Mouse (Mus musculus) liver, embryonic 14.5 days (tissue): ENCODE data around the gene Bcas3. TPM values are rescaled to one million over a fixed set of nuclear protein-coding genes. Genes with fewer than 3 reads are reported as not detected.

Experiments used
- ATAC-seq: fragments of 200-750 bp; cut with Nextera tagmentation; 2 replicates; pipeline ENCODE4 v1.8.0; 2017; ENCODE audit warnings: moderate number of reproducible peaks, mild to moderate bottlenecking, moderate library complexity; ENCODE audit not compliant: insufficient read depth
- DNase-seq, 3 experiments: peaks; one replicate each; pipeline ENCODE4 v3.0.0-alpha.2; 2012 to 2013; ENCODE audit warnings: low read depth in 3 of 3, low spot score in 3 of 3
- H3K27ac ChIP-seq: fragments of 300-500 bp; sonication (generic); 2 replicates; pipeline ENCODE4 v1.5.1; 2014; ENCODE audit warnings: moderate library complexity, mild to moderate bottlenecking, control low read depth, inconsistent platforms
- H3K27me3 ChIP-seq: fragments of 300-500 bp; sonication (generic); 2 replicates; pipeline ENCODE4 v1.6.1; 2014; ENCODE audit warnings: mild to moderate bottlenecking, low read length, moderate library complexity; ENCODE audit not compliant: control insufficient read depth, insufficient read depth
- H3K36me3 ChIP-seq: fragments of 300-500 bp; sonication (generic); replicated peaks from 2 replicates; pipeline ENCODE4 v1.6.1; 2014; ENCODE audit warnings: low read depth; ENCODE audit not compliant: control insufficient read depth, insufficient read depth
- H3K4me1 ChIP-seq, 2 experiments: fragments of 200-500 bp in 1 of 2; fragments of 300-500 bp in 1 of 2; sonication (generic) in 1 of 2; replicated peaks; 2 replicates each; pipeline ENCODE4 v1.6.1; 2012 to 2014; ENCODE audit warnings: antibody characterized with exemption in 1 of 2, inconsistent platforms in 1 of 2, low read length in 1 of 2; ENCODE audit not compliant: control insufficient read depth in 2 of 2, insufficient read depth in 2 of 2
- H3K4me2 ChIP-seq: fragments of 300-500 bp; sonication (generic); 2 replicates; pipeline ENCODE4 v1.6.1; 2014; ENCODE audit warnings: low read depth, mild to moderate bottlenecking, control low read depth, moderate library complexity
- H3K4me3 ChIP-seq, 2 experiments: fragments of 200-500 bp in 1 of 2; fragments of 300-500 bp in 1 of 2; sonication (generic) in 1 of 2; 2 replicates each; pipeline ENCODE4 v1.5.1; 2012 to 2014; ENCODE audit warnings: low read depth in 2 of 2, low read length in 2 of 2, mild to moderate bottlenecking in 2 of 2, control low read depth in 1 of 2, inconsistent platforms in 1 of 2, moderate library complexity in 1 of 2; ENCODE audit not compliant: insufficient read depth in 1 of 2
- H3K9ac ChIP-seq: fragments of 300-500 bp; sonication (generic); replicated peaks from 2 replicates; pipeline ENCODE4 v1.6.1; 2014; ENCODE audit warnings: mild to moderate bottlenecking, control low read depth, moderate library complexity
- H3K9me3 ChIP-seq: fragments of 300-500 bp; sonication (generic); 2 replicates; pipeline ENCODE4 v1.6.1; 2016; ENCODE audit warnings: low read length, mixed read lengths; ENCODE audit not compliant: control insufficient read depth
- CTCF ChIP-seq: IDR thresholded peaks from 2 replicates; pipeline ENCODE4 v1.5.1; 2016; ENCODE audit warnings: antibody characterized with exemption, low read depth, control low read depth
- EP300 ChIP-seq: IDR thresholded peaks from 2 replicates; pipeline ENCODE4 v1.6.1; 2016; ENCODE audit warnings: antibody characterized with exemption, low read depth
- WGBS: fragments of 180-500 bp; shearing (Covaris S2); extraction: QIAGEN DNeasy Blood & Tissue Kit; methylation state at CpG from one replicate; pipeline ENCODE4 v1.1.7; 2014; ENCODE audit not compliant: insufficient replicate concordance; 5-methylcytosine and 5-hydroxymethylcytosine counted together
- polyA plus RNA-seq, 2 experiments: library from polyadenylated mRNA; depleted of rRNA in 1 of 2; stranded (reverse) in 1 of 2; unstranded in 1 of 2; fragments of >200 nt; fragmentation: Nextera tagmentation in 1 of 2; extraction: Ambion mirVana in 1 of 2; gene quantifications; 2 replicates each; pipeline versions ENCODE4 v1.2.1 to v1.2.3; 2012 to 2014

The Bcas3 gene
- polyA plus RNA-seq, 2 experiments = 6.9 to 17.5 TPM

GRCm38 (mm10) chr11:85697468-85697867, 344.5 kb downstream of the Bcas3 start:
- ATAC-seq (no peak), DNase-seq (no peak)
- H3K4me3 ChIP-seq = no peak overlapping the region
- H3K9me3 ChIP-seq = no peaks in the 10 kb centered on the region
- H3K27me3 ChIP-seq = no peaks in the 10 kb centered on the region
- H3K36me3 ChIP-seq = no peaks in the 10 kb centered on the region
- H3K27ac ChIP-seq = no peak overlapping the region
- H3K4me2 ChIP-seq = no peak overlapping the region
- no peak overlapping the region for H3K9ac ChIP-seq
- H3K4me1 ChIP-seq = peaks cover 0 to 18% of the 10 kb centered on the region in 2 experiments; a peak in 2 of 4 replicates
- 40% methylated on average over 4 of the region's 4 CpGs for WGBS
- TF ChIP-seq CTCF (no peak), EP300 (no peak)

GRCm38 (mm10) chr11:85698242-85698641, 345.3 kb downstream of the Bcas3 start:
- DNase-seq (no peak), ATAC-seq (no peak)
- no peak for TF ChIP-seq EP300
- TF ChIP-seq CTCF = no peak
- peaks cover 0 to 18% of the 10 kb centered on the region in 2 experiments; a peak in 2 of 4 replicates for H3K4me1 ChIP-seq
- no peak overlapping the region for H3K4me3 ChIP-seq
- H3K27me3 ChIP-seq = no peaks in the 10 kb centered on the region
- H3K4me2 ChIP-seq = no peak overlapping the region
- H3K27ac ChIP-seq = no peak overlapping the region
- no peak overlapping the region for H3K9ac ChIP-seq
- H3K36me3 ChIP-seq = no peaks in the 10 kb centered on the region
- H3K9me3 ChIP-seq = no peaks in the 10 kb centered on the region
- 64% methylated on average over 11 of the region's 11 CpGs for WGBS

- no peaks in the 10 kb centered on the region for H3K36me3 ChIP-seq
- DNase-seq (no peak), ATAC-seq (no peak)
- H3K9ac ChIP-seq = no peak overlapping the region
- 54% methylated on average over 4 of the region's 4 CpGs for WGBS
- H3K9me3 ChIP-seq = no peaks in the 10 kb centered on the region
- H3K27me3 ChIP-seq = no peaks in the 10 kb centered on the region
- no peak overlapping the region for H3K4me2 ChIP-seq
- no peaks in the 10 kb centered on the region; a peak in 1 of 4 replicates for H3K4me1 ChIP-seq
- no peak for TF ChIP-seq EP300
- no peak for TF ChIP-seq CTCF
- H3K4me3 ChIP-seq = no peak overlapping the region
- H3K27ac ChIP-seq = no peak overlapping the region
Measured at GRCm38 (mm10) chr11:85704062-85704748, 351.2 kb downstream of the Bcas3 start.

- ATAC-seq (no peak), DNase-seq (no peak)
- no peak overlapping the region for H3K4me2 ChIP-seq
- no peak for TF ChIP-seq EP300
- peak; percentile 70 for TF ChIP-seq CTCF
- peaks cover 0 to 3% of the 10 kb centered on the region in 2 experiments; a peak in 1 of 4 replicates for H3K4me1 ChIP-seq
- no peaks in the 10 kb centered on the region for H3K27me3 ChIP-seq
- no peak overlapping the region for H3K9ac ChIP-seq
- no peak overlapping the region for H3K27ac ChIP-seq
- no peaks in the 10 kb centered on the region for H3K9me3 ChIP-seq
- no peak overlapping the region for H3K4me3 ChIP-seq
- H3K36me3 ChIP-seq = no peaks in the 10 kb centered on the region
- WGBS = 20% methylated on average over 1 of the region's 1 CpGs
Measured at GRCm38 (mm10) chr11:85706630-85707029, 353.7 kb downstream of the Bcas3 start.

GRCm38 (mm10) chr11:85707496-85707895, 354.5 kb downstream of the Bcas3 start:
- no peak for DNase-seq
- 61% methylated on average over 1 of the region's 1 CpGs for WGBS
- no peak for TF ChIP-seq CTCF
- no peak for TF ChIP-seq EP300

More at GRCm38 (mm10) chr11:85707496-85707895, 354.5 kb downstream of the Bcas3 start:
- Histone ChIP-seq H3K36me3 (no peaks in the 10 kb centered on the region), H3K4me1 (peaks cover 0 to 3% of the 10 kb centered on the region in 2 experiments; a peak in 1 of 4 replicates), H3K9me3 (no peaks in the 10 kb centered on the region), H3K4me3 (no peak overlapping the region), H3K4me2 (no peak overlapping the region), H3K9ac (no peak overlapping the region), H3K27ac (no peak overlapping the region), H3K27me3 (no peaks in the 10 kb centered on the region)
- no peak for ATAC-seq
